Mouse (Mus musculus) ovary, adult 18-20 months (tissue): ENCODE measurements around the gene Tmem270.
"Not testable (repeated sequence)": the region's sequence is repeated elsewhere in the genome, so short reads cannot be mapped to it uniquely, and the experiment has no call there.

ENCODE experiments used
- DNase-seq: peaks from one replicate; pipeline ENCODE4 v3.0.0; 2022; ENCODE audit warnings: low spot score, mixed read lengths

Tmem270 gene

GRCm38 (mm10) chr5:134906633-134907032 is at the start of gene Tmem270:
Tmem270 (minus strand) TSS chr5:134906733.
- no peak for DNase-seq

GRCm38 (mm10) chr5:134955491-134955890 is 49.0 kb upstream of the Tmem270 start:
- no peak for DNase-seq

- no peak for DNase-seq
Measured at GRCm38 (mm10) chr5:134951053-134951884, 44.7 kb upstream of the Tmem270 start.

GRCm38 (mm10) chr5:134948085-134948439 is 41.5 kb upstream of the Tmem270 start:
- no peak for DNase-seq

GRCm38 (mm10) chr5:134947420-134948084 is 41.0 kb upstream of the Tmem270 start:
- no peak for DNase-seq

- DNase-seq: no peak
Measured at GRCm38 (mm10) chr5:134946857-134947255, 40.3 kb upstream of the Tmem270 start, which contains the start of gene Cldn4. Cldn4 (minus strand) TSS chr5:134946934.

GRCm38 (mm10) chr5:134946063-134946856 is 39.7 kb upstream of the Tmem270 start:
- DNase-seq: no peak

GRCm38 (mm10) chr5:134945266-134945959 is 38.9 kb upstream of the Tmem270 start:
- no peak for DNase-seq

- DNase-seq: no peak
Measured at GRCm38 (mm10) chr5:134944179-134944578, 37.6 kb upstream of the Tmem270 start.

GRCm38 (mm10) chr5:134942740-134943139 is 36.2 kb upstream of the Tmem270 start:
- DNase-seq: no peak

- DNase-seq: no peak
Measured at GRCm38 (mm10) chr5:134941472-134942209, 35.1 kb upstream of the Tmem270 start.

GRCm38 (mm10) chr5:134939554-134939953 is 33.0 kb upstream of the Tmem270 start:
- not testable (repeated sequence) for DNase-seq

- DNase-seq: no peak
Measured at GRCm38 (mm10) chr5:134939069-134939468, 32.5 kb upstream of the Tmem270 start.

- DNase-seq: no peak
Measured at GRCm38 (mm10) chr5:134936626-134937185, 30.2 kb upstream of the Tmem270 start.

GRCm38 (mm10) chr5:134936051-134936450 is 29.5 kb upstream of the Tmem270 start:
- DNase-seq: no peak

GRCm38 (mm10) chr5:134934666-134935065 is 28.1 kb upstream of the Tmem270 start:
- no peak for DNase-seq

GRCm38 (mm10) chr5:134933686-134934085 is 27.2 kb upstream of the Tmem270 start:
- not testable (repeated sequence) for DNase-seq

- DNase-seq: no peak
Measured at GRCm38 (mm10) chr5:134933281-134933680, 26.7 kb upstream of the Tmem270 start.

GRCm38 (mm10) chr5:134932903-134933276 is 26.4 kb upstream of the Tmem270 start:
- DNase-seq: no peak

- DNase-seq: peak; percentile 89
Measured at GRCm38 (mm10) chr5:134932179-134932902, 25.8 kb upstream of the Tmem270 start, which contains the start of gene Mettl27. Mettl27 (plus strand) TSS chr5:134932368.
